Mouse (Mus musculus) lung, postnatal 4 days (tissue): ENCODE data around the gene Lrrc8d.
A peak's percentile ranks its signal among the peaks of the same experiment; 100 is the strongest.

Source experiments
- DNase-seq, 2 experiments: peaks; one replicate each; pipeline ENCODE4 v3.0.0; 2021

Gene Lrrc8d

GRCm38 (mm10) chr5:105777645-105778044, 77.9 kb downstream of the Lrrc8d start:
- no peak for DNase-seq

- DNase-seq = no peak
Observed at GRCm38 (mm10) chr5:105778189-105778588, 78.4 kb downstream of the Lrrc8d start.

- no peak for DNase-seq
Observed at GRCm38 (mm10) chr5:105778723-105779122, 79.0 kb downstream of the Lrrc8d start.

- no peak for DNase-seq
Observed at GRCm38 (mm10) chr5:105779331-105779730, 79.6 kb downstream of the Lrrc8d start.

GRCm38 (mm10) chr5:105783848-105784247, 84.1 kb downstream of the Lrrc8d start:
- DNase-seq = no peak

- no peak for DNase-seq
Observed at GRCm38 (mm10) chr5:105784724-105785123, 85.0 kb downstream of the Lrrc8d start.

- DNase-seq = peak; percentile 36 to 53
Observed at GRCm38 (mm10) chr5:105787577-105787976, 87.8 kb downstream of the Lrrc8d start.

GRCm38 (mm10) chr5:105789801-105790200, 90.0 kb downstream of the Lrrc8d start:
- DNase-seq = peak; percentile 59 to 81

- DNase-seq = peak; percentile 56 to 58
Observed at GRCm38 (mm10) chr5:105792331-105792801, 92.6 kb downstream of the Lrrc8d start.

- DNase-seq = peak in 1 of 2 experiments; percentile 77
Observed at GRCm38 (mm10) chr5:105792853-105793547, 93.2 kb downstream of the Lrrc8d start.

- DNase-seq = no peak
Observed at GRCm38 (mm10) chr5:105793548-105793940, 93.8 kb downstream of the Lrrc8d start.

- no peak for DNase-seq
Observed at GRCm38 (mm10) chr5:105798421-105798820, 98.7 kb downstream of the Lrrc8d start.

GRCm38 (mm10) chr5:105799850-105800635, 100.3 kb downstream of the Lrrc8d start:
- DNase-seq = no peak

- no peak for DNase-seq
Observed at GRCm38 (mm10) chr5:105801031-105801529, 101.3 kb downstream of the Lrrc8d start.

- DNase-seq = no peak
Observed at GRCm38 (mm10) chr5:105805955-105806354, 106.2 kb downstream of the Lrrc8d start.

GRCm38 (mm10) chr5:105807461-105807860, 107.7 kb downstream of the Lrrc8d start:
- DNase-seq = no peak

- DNase-seq = peak in 1 of 2 experiments; percentile 46
Observed at GRCm38 (mm10) chr5:105809056-105809455, 109.3 kb downstream of the Lrrc8d start.

GRCm38 (mm10) chr5:105813036-105813435, 113.3 kb downstream of the Lrrc8d start:
- DNase-seq = peak in 1 of 2 experiments; percentile 20

- DNase-seq = no peak
Observed at GRCm38 (mm10) chr5:105813974-105814373, 114.2 kb downstream of the Lrrc8d start.

GRCm38 (mm10) chr5:105816118-105816517, 116.3 kb downstream of the Lrrc8d start:
- no peak for DNase-seq

- peak in 1 of 2 experiments; percentile 47 for DNase-seq
Observed at GRCm38 (mm10) chr5:105817248-105817976, 117.6 kb downstream of the Lrrc8d start.

GRCm38 (mm10) chr5:105818411-105818810, 118.6 kb downstream of the Lrrc8d start:
- DNase-seq = peak; percentile 43 to 68

GRCm38 (mm10) chr5:105821390-105821789, 121.6 kb downstream of the Lrrc8d start:
- DNase-seq = no peak
